Mouse (Mus musculus) spleen, adult 2 months (tissue): ENCODE data around the gene Trrap. TPM values are rescaled to one million over a fixed set of nuclear protein-coding genes. Genes with fewer than 3 reads are reported as not detected.

Experiments
- DNase-seq, 2 experiments: peaks; one replicate each; pipeline versions ENCODE4 v3.0.0 to v3.0.0-alpha.2; 2012 to 2021; ENCODE audit warnings: low spot score in 2 of 2, low read depth in 1 of 2
- H3K27ac ChIP-seq: fragments of 200-500 bp; 2 replicates; pipeline ENCODE4 v1.5.1; 2012; ENCODE audit warnings: low read length, inconsistent platforms; ENCODE audit not compliant: insufficient read depth
- H3K27me3 ChIP-seq: fragments of 200-500 bp; 2 replicates; pipeline ENCODE4 v1.6.1; 2012; ENCODE audit warnings: mild to moderate bottlenecking, moderate library complexity, low read length, inconsistent platforms; ENCODE audit not compliant: control insufficient read depth, insufficient read depth
- H3K36me3 ChIP-seq: fragments of 200-500 bp; 2 replicates; pipeline ENCODE4 v1.6.1; 2012; ENCODE audit warnings: mild to moderate bottlenecking, low read length, inconsistent platforms; ENCODE audit not compliant: control insufficient read depth, insufficient read depth
- H3K4me1 ChIP-seq: fragments of 200-500 bp; 2 replicates; pipeline ENCODE4 v1.6.1; 2011; ENCODE audit warnings: inconsistent platforms; ENCODE audit not compliant: control insufficient read depth, insufficient read depth, insufficient read length
- H3K4me3 ChIP-seq: fragments of 200-500 bp; 2 replicates; pipeline ENCODE4 v1.5.1; 2011; ENCODE audit warnings: mild to moderate bottlenecking, inconsistent platforms; ENCODE audit not compliant: insufficient read depth, insufficient read length; ENCODE audit errors: extremely low read depth
- CTCF ChIP-seq: fragments of 200-500 bp; IDR thresholded peaks from 2 replicates; pipeline ENCODE4 v1.5.1; 2011; ENCODE audit warnings: mild to moderate bottlenecking, inconsistent platforms; ENCODE audit not compliant: insufficient read depth, insufficient read length, insufficient replicate concordance; ENCODE audit errors: extremely low read depth
- POLR2A ChIP-seq: fragments of 200-500 bp; IDR thresholded peaks from 2 replicates; pipeline ENCODE4 v1.6.1; 2011; ENCODE audit warnings: low read depth, low read length, inconsistent platforms
- WGBS: fragments of 180-500 bp; shearing (Covaris S2); methylation state at CpG from one replicate; pipeline ENCODE4 v1.1.7; 2018; 5-methylcytosine and 5-hydroxymethylcytosine counted together
- polyA plus RNA-seq: library from polyadenylated mRNA; depleted of rRNA; stranded (reverse); fragments of >200 nt; gene quantifications from 2 replicates; pipeline ENCODE4 v1.2.3, GENCODE M21; 2012

Gene Trrap
- polyA plus RNA-seq, 1 experiment, result 93.8 TPM

DNA sequence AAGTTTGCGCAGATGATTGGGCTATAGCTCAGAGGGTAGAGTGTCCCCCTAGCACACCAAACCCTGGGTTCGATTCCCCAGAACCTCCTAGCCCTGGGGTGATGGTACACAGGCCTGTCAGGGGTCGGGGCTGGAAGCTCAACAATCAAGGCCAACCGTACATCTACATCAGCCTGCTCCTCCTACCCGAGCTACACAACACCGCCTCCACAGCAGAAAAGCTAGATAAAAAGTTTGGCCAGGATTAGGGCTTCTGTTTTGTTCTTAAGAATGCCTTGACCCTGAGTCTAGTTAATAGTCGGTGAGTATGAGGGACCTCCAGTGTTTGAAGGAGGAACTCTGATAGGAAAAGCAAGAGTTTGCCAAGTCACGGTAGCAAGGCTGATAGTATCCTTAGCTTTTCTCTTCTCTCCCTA is 1.5 kb downstream of the Trrap start:
- no peaks in the 10 kb centered on the region for H3K27me3 ChIP-seq
- peaks cover 4% of the 10 kb centered on the region; the same call in 1 of the 2 replicates for H3K36me3 ChIP-seq
- DNase-seq, result no peak
- WGBS, result 21% methylated on average over 8 of the region's 8 CpGs
- no peak for TF ChIP-seq POLR2A
- TF ChIP-seq CTCF, result no peak
- H3K4me1 ChIP-seq, result peaks cover 6% of the 10 kb centered on the region; the same call in 1 of the 2 replicates
- H3K4me3 ChIP-seq, result peak overlapping the region; percentile 97; the same call in 1 of the 2 replicates
- H3K27ac ChIP-seq, result no peak overlapping the region

DNA sequence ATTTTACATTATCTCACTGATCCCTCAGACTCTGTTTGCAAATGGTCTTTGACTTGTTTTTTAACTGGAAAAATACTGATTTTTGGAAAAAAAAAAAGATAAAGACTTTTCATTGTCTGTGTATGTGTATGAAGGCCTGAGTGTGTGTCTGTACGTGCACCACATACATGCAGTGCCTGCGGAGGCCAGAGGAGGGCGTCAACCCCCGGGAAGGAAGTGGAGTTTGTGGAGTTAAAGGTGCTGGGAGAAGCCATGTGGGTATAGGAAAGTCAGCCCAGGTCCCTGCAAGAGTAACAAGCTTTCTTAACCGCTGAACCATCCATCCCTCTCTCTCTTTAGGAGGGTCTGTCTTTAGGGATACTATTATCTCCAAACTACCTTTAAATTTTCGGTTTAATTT is 5.7 kb downstream of the Trrap start:
- peaks cover 6% of the 10 kb centered on the region; the same call in 1 of the 2 replicates for H3K4me1 ChIP-seq
- peaks cover 18% of the 10 kb centered on the region for H3K36me3 ChIP-seq
- no peak for TF ChIP-seq POLR2A
- TF ChIP-seq CTCF, result no peak
- H3K27me3 ChIP-seq, result no peaks in the 10 kb centered on the region
- 97% methylated on average over 6 of the region's 6 CpGs for WGBS
- H3K27ac ChIP-seq, result no peak overlapping the region
- no peak overlapping the region for H3K4me3 ChIP-seq
- no peak for DNase-seq

DNA sequence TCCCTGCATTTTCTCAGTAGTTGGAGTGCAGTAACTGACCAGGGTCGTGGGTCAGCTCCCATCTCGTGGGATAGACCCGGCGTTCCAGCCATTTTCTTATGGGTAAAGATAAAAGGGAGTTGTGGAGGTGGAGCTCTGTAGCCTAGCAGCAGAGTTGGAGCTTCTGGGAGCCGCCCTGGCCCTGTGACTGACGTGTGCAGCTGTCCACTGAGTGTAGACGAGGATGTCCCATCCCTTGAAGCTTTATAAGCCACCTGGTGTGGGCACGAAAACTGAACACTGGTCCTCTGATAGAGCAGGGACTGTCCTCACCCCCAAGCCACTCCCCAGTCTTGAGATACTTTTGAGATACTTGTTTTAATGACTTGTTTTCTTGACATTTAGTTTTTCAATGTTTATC is 13.1 kb downstream of the Trrap start:
- DNase-seq, result no peak
- TF ChIP-seq CTCF (no peak), POLR2A (no peak)
- Histone ChIP-seq H3K4me1 (no peaks in the 10 kb centered on the region), H3K36me3 (peaks cover 47% of the 10 kb centered on the region), H3K27ac (no peak overlapping the region), H3K4me3 (no peak overlapping the region), H3K27me3 (no peaks in the 10 kb centered on the region)
- 91% methylated on average over 8 of the region's 8 CpGs for WGBS

DNA sequence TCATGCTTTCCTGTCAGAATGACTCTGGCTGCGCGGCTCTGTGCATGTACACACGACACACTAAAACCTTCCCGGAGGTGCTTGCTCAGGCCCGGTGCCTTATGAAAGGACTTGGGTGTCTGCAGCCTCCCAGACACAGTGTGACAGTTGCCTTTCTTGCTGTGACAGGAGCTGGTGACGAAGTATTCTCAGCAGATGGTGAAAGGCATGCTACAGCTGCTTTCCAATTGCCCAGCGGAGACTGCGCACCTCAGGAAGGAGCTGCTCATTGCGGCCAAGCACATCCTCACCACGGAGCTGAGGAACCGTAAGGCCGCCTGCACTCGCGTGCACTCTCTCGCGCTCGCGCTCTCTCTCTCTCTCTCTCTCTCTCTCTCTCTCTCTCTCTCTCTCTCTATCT is 18.9 kb downstream of the Trrap start:
- WGBS, result 94% methylated on average over 18 of the region's 18 CpGs
- TF ChIP-seq CTCF, result no peak
- TF ChIP-seq POLR2A, result no peak
- peaks cover 57% of the 10 kb centered on the region for H3K36me3 ChIP-seq

DNA sequence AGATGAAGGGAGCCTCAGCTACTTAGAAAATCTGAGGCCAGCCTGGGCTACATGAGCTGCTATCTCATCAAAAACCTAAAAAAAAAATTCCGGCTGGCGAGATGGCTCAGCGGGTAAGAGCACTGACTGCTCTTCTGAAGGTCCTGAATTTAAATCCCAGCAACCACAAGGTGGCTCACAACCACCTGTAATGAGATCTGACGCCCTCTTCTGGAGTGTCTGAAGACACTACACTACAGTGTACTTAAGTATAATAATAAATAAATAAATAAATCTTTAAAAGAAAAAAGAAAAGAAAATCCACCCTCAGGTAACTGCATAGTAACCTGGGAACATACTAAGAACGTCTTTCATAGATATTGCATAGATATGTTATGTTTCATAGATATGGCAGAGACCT is 25.8 kb downstream of the Trrap start:
- Histone ChIP-seq H3K36me3 (peaks cover 72% of the 10 kb centered on the region), H3K4me1 (no peaks in the 10 kb centered on the region), H3K27ac (no peak overlapping the region), H3K27me3 (no peaks in the 10 kb centered on the region), H3K4me3 (no peak overlapping the region)
- WGBS, result 92% methylated on average over 5 of the region's 5 CpGs
- DNase-seq, result no peak
- TF ChIP-seq POLR2A, result no peak
- TF ChIP-seq CTCF, result no peak

More for the DNA sequence above, 18.9 kb downstream of the Trrap start:
- Histone ChIP-seq H3K4me3 (no peak overlapping the region), H3K4me1 (no peaks in the 10 kb centered on the region), H3K27ac (no peak overlapping the region), H3K27me3 (no peaks in the 10 kb centered on the region)
- no peak for DNase-seq

DNA sequence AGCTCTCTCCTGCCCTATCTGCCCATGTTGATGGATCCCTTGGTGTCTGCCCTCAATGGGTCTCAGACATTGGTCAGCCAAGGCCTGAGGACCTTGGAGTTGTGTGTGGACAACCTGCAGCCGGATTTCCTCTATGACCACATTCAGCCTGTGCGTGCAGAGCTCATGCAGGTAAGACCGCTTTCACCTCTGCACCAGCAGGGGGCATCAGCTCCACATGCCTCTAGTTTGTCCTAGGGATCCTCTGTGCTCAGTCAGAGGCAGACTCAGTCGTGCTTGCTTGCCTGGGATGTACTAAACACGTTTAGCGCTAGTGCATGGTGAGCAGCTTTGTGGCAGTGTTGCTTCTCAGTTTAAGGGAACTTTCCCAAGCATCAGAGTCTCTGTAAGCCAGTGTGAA is 27.2 kb downstream of the Trrap start:
- DNase-seq, result no peak
- WGBS, result 78% methylated on average over 6 of the region's 6 CpGs
- Histone ChIP-seq H3K36me3 (peaks cover 65% of the 10 kb centered on the region), H3K4me1 (no peaks in the 10 kb centered on the region), H3K27ac (no peak overlapping the region), H3K4me3 (no peak overlapping the region), H3K27me3 (no peaks in the 10 kb centered on the region)
- TF ChIP-seq POLR2A, result no peak
- 0 out of 2 replicates have a peak, but pooled peaks have one; percentile 9 for TF ChIP-seq CTCF

DNA sequence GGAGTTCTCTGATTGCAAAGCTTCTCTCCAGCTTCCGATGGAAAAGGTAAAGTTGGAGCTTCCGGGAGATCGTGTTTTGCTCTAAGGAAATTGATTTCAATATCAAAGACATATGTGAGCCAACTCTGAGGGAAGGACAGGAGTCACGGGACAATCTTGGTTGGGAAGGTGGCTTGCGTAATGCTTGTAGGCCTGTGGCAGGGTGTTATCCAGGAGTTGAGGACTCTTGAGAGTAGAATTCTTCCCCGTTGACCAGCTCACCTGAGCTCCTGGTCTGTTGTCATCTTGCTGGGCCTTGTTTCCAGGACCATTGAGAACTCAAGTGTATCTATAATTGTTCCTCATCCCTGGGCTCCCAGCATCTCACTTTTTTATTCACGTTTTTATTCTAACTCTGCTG is 29.6 kb downstream of the Trrap start:
- H3K27ac ChIP-seq, result no peak overlapping the region
- 96% methylated on average over 7 of the region's 7 CpGs for WGBS
- DNase-seq, result no peak
- TF ChIP-seq CTCF (no peak), POLR2A (no peak)
- no peaks in the 10 kb centered on the region for H3K27me3 ChIP-seq
- no peaks in the 10 kb centered on the region for H3K4me1 ChIP-seq
- peaks cover 64% of the 10 kb centered on the region for H3K36me3 ChIP-seq
- H3K4me3 ChIP-seq, result no peak overlapping the region

DNA sequence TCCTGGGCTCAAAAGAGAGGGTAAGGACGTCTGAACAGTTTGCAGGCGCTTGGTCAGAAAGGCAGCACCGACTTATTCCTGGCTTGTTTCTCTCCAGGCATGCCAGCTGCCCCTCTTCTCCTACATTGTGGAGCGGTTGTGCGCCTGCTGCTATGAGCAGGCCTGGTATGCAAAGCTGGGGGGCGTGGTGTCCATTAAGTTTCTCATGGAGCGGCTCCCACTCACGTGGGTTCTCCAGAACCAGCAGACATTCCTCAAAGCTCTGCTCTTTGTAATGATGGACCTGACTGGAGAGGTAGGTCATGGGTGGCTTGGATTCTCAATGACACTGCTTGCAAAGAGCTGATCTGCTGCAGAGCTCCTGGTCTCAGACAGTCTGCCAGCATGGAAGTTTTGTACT is 35.5 kb downstream of the Trrap start:
- no peaks in the 10 kb centered on the region for H3K27me3 ChIP-seq
- no peaks in the 10 kb centered on the region for H3K4me1 ChIP-seq
- H3K4me3 ChIP-seq, result no peak overlapping the region
- WGBS, result 94% methylated on average over 8 of the region's 8 CpGs
- TF ChIP-seq CTCF (no peak), POLR2A (no peak)
- DNase-seq, result no peak
- no peak overlapping the region for H3K27ac ChIP-seq
- peaks cover 73% of the 10 kb centered on the region for H3K36me3 ChIP-seq
